Mouse (Mus musculus) left cerebral cortex, adult 8-10 months (tissue): Measurements from ENCODE around the gene Fam47e. TPM values are rescaled to one million over a fixed set of nuclear protein-coding genes. Genes with fewer than 3 reads are reported as not detected.

Source experiments
- DNase-seq, 2 experiments: peaks; one replicate each; pipeline ENCODE4 v3.0.0; 2022; ENCODE audit warnings: low spot score in 2 of 2
- total RNA-seq, 4 experiments: library from RNA; stranded (reverse); gene quantifications; 2 replicates each; pipeline ENCODE4 v1.2.4; 2022

The Fam47e gene
- total RNA-seq, 4 experiments from 2014 or later = 0.63 to 1.0 (median 0.68) TPM; not detected in 1

DNA sequence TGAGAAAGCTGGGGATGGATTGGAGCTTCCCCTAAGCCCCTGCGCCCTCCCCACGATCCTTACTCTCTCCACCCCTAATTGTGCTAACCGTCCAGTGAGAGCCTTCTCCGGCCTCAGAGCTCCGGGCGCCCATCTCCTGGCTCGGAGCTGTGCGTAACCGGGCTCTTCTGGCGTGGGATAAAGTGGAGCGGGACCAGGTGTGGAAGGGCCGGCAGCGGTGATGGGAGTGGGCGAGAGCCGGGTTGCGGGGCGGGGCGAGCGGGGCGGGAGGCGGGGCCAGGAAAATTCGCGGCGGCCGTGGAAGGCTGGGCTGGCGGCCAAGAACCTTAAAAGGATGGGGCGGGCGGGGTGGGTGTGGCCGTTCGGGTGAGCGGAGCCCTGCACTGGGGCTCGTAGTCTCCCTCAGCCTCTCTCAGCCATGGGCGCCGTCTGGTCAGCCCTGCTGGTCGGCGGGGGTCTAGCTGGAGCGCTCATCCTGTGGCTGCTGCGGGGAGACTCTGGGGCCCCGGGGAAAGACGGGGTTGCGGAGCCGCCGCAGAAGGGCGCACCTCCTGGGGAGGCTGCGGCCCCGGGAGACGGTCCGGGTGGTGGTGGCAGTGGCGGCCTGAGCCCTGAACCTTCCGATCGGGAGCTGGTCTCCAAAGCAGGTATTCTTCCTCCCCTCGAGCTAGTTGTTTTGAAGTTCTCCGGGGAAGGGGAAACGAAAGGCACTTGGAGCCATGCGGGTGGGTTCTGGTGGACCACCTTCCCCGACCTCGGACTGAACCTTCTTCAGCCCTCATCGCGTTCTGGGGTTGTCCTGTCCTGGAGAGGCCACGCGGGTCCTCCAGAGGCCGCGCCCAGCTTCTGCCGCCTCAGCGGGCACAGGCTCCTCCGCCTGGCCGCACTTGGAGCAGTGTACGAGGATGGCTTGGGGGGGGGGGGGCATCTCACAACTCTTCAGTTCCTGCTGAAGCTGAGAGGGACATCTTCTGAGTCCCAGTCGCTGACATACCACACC is 48.1 kb downstream of the Fam47e start, which contains the start of gene Stbd1:
TSS of gene Stbd1 (plus strand) at position 351 of the 1,000 bp plus-strand sequence.
- DNase-seq = no peak

DNA sequence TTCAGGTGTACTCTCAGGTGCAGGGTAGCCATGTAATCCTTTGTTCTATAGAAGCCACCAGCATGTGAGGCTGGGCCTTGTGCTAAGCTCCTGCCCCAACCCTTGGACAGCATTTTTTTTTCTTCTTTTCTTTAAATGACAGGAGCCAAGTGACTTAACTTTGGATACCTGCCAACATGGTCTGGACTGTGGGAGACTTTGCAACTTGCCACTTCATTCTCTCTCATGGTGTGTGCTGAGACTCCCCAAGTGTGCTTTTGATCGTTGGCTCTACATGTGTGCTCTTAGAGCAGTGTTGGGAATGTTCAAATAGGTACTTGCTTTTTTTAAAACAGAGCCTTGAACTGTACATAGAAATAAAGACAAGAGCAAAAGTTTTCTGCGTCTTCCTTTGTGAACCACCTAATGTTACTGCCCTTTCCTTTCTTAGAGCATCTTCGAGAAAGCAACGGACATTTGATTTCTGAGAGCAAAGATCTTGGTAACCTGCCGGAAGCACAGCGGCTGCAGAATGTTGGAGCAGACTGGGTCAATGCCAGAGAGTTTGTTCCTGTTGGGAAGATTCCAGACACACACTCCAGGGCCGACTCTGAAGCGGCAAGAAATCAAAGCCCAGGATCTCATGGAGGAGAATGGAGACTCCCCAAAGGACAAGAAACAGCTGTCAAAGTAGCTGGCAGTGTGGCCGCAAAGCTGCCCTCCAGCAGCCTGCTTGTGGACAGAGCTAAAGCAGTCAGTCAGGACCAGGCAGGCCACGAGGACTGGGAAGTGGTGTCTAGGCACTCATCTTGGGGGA is 49.8 kb downstream of the Fam47e start:
- DNase-seq = no peak

DNA sequence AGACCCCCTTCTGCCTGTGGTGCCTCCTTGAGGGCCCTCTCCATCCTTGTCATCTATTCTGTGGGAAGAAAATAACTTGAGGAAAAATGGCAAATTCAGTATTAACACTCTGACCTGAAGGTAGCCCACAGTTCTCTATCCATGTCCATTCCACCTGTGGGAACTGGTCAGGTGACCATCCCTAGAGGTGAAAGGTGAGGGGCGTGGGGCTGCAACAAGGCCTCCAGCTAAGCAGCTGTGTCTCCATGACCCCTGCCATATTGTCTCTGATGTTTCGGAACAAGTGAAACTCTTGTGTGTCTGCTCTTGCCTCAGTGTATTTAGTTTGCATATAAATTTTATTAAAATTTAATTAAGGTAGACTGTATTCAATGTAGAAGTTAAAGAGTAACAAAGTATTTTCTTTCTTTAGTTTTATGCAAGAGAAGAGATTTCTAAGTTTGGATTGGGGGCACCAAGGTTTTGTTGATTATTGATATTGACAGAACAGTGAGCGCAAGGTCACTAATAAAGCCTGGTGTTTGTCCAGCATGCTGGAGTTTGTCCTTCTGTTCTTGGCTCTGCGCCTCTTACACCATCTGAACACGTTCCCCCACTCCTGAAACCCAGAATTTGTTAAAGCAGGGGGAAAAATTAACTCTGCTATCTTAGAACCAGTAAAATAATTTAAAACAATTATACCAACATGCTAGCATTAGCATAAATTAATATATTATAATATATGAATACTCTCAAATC is 52.8 kb downstream of the Fam47e start:
- DNase-seq = no peak

DNA sequence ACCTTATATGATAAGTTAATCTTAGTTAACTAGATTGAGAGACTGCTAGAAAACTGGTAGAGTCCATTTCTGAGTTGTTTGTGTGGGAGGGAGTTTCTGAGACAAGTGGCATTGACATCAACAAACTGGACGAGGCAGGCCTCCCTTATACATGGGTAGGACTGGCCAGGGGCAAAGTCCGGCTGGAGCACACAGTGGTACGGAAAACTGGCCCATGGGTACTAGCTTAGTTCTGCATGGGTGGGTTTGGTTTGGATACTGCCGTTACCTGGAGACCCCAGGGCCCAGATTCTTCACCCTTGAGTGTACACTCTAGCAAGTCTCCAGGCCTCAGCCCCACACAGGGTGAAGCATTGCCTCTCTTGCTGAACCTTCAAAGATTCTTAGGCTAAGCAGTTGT is 57.9 kb downstream of the Fam47e start:
- DNase-seq = no peak

DNA sequence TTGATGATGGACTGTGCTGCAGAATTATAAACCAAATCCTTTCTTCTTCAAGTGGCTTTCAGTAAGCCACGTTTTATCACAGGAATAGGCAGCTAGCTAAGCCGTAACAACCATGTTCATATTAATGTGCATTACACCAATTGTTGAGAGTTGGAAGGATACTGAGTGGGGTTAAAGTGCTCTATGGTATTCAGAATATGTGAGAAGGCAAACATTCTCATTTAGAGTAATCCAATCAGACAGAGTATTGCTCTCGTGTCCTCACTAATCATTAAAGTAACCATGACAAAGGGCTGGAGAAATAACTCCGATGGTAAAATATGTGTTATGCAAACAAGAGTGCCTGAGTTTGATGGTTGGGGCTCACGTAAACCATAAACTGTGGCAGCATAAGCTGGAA is 67.0 kb downstream of the Fam47e start:
- no peak for DNase-seq

DNA sequence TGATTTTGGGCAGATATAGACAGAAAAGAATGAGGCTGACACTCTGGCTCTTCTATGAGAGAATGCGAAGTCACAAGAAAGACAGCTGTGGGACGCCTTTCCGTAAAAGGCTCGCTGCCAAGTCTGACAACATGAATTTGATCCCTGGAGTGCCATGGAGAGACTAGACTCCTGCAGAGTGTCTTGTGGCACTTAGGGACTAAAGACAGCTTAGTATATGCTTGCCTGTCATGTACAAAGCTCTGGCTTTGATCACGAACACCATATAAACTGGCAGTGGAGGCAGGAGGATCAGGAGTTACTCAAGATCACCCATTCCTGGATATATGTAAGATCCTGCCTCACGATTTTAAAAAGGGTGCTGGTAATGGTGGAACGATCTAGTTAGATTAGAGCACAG is 73.0 kb downstream of the Fam47e start:
- no peak for DNase-seq

DNA sequence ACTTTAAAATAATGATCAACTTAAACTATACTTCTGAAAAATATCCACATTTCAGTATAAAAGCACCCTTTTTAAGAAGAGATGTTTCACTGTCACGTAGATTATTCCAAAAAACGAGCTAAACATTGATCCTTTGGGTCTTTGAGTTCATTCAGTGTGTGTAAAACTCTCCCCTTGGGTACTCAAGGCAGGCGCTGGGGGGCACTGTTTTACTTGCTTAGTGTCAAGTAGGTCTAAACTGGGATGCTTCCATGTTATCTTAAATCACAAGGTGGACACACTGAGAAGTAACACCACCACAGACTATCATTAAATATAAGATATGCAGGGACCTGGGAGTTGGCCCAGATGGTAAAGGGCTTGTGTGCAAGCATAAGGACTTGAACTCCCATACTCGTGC is 78.7 kb downstream of the Fam47e start:
- no peak for DNase-seq

DNA sequence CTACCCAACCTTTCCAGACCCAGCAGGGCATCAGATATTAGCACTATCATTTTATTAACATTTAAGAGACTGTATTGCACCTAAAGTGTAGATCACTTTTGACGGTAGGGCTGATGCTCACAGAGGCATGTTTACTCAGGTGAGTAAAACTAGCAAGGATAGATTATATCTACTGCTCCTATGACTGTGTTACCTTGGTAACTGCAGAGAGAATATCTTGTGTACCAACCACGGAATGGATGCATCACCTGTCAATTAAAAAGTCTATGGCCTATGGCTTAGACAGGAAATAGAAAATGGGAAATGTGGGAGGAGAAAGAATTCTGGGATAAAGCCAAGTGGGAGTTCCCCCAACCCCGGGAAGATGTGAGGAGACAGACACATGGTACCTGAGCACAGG is 80.0 kb downstream of the Fam47e start:
- no peak for DNase-seq

DNA sequence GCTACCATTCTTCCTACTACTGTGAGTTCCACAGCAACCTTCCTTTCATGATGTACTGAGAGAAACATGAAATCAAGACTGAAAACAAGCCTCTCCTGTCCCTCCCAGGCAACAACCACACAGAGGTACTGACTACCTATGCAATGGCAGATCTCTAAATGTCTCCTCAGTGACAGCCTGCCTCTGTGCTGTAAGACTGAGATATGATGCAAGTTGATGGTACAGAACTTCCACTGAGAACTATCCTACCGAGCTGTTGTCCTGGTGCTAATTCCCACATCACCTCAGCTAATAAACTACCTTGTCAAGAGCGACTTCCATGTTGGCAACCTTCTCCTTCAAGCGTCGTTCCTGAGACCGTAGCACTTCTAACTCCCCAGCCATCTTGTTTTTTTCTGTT is 81.0 kb downstream of the Fam47e start:
- DNase-seq = no peak

DNA sequence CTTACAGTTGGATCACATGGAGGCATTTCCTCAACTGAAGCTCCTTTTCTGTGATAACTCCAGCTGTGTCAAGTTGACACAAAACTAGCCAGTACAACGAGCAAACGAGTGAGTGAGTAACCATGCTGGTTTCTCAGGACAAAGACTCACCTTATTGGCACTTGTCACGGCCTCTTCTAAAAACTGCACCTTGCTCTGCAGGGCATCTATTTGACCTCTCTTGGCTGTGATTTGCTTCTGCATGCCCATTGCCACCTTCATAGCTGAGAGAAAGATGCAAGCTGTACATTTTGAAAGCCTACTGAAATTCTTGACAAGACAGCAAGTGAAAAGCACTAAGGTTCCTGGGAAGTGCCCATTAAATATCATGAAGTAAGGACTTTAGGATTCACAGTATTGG is 86.0 kb downstream of the Fam47e start:
- no peak for DNase-seq

Other genes with a start within 250 kb of the Fam47e start
- gene Sdad1, start 244.6 kb upstream of the Fam47e start, total RNA-seq = 10 to 100 TPM; 17.4 to 23.6 (median 21.1) TPM
- gene Cxcl9, start 227.0 kb upstream of the Fam47e start, total RNA-seq = under 1 TPM in 1 of 4 experiments, not detected in 3; 0.26 TPM
- 1 to 10 TPM; 5.0 to 8.0 (median 6.7) TPM for gene Art3, start 223.2 kb upstream of the Fam47e start, total RNA-seq
- 1 to 10 TPM in 2 of 4 experiments, not detected in 2; 1.8 to 2.7 TPM for gene Cxcl10, start 206.2 kb upstream of the Fam47e start, total RNA-seq
- 10 to 100 TPM; 26.6 to 32.0 (median 28.6) TPM for gene Nup54, start 119.8 kb upstream of the Fam47e start, total RNA-seq
- 100 to 1,000 TPM in 3 of 4 experiments, 10 to 100 TPM in 1; 97.5 to 104 (median 102) TPM for gene Scarb2, start 48.2 kb upstream of the Fam47e start, total RNA-seq
- 1 to 10 TPM in 2 of 4 experiments, under 1 TPM in 2; 0.78 to 1.3 (median 1.0) TPM for gene Stbd1, start 48.0 kb downstream of the Fam47e start, total RNA-seq
- under 1 TPM; 0.19 to 0.65 (median 0.35) TPM for gene Ccdc158, start 120.2 kb downstream of the Fam47e start, total RNA-seq
- gene Shroom3, start 128.4 kb downstream of the Fam47e start, total RNA-seq = 1 to 10 TPM; 3.4 to 5.6 (median 3.6) TPM